Mouse (Mus musculus): Measurements from ENCODE around the gene Ints1.

Ints1 gene

GRCm38 (mm10) chr5:139718540-139718939 is 56.9 kb downstream of the Ints1 start:
- DNase-seq (ENCODE audit: low read depth, low spot score) = no peak

- no peak for DNase-seq (ENCODE audit: low read depth, low spot score)
These were observed 57.8 kb downstream of the Ints1 start for GRCm38 (mm10) chr5:139717723-139718122.

- DNase-seq (ENCODE audit: low read depth, low spot score) = no peak
These were observed 69.0 kb downstream of the Ints1 start for GRCm38 (mm10) chr5:139706496-139706895.

- DNase-seq (ENCODE audit: low read depth, low spot score) = no peak
These were observed 72.6 kb downstream of the Ints1 start for GRCm38 (mm10) chr5:139702905-139703304.

- DNase-seq (ENCODE audit: low read depth, low spot score) = no peak
These were observed 73.2 kb downstream of the Ints1 start for GRCm38 (mm10) chr5:139702236-139702635.
